Mouse (Mus musculus) right cerebral cortex, postnatal 4 days (tissue): ENCODE results near the gene Adat3.
A peak's percentile ranks its signal among the peaks of the same experiment; 100 is the strongest.
"Not testable (repeated sequence)": the region's sequence is repeated elsewhere in the genome, so short reads cannot be mapped to it uniquely, and the experiment has no call there.

Experiments
- DNase-seq: peaks from one replicate; pipeline ENCODE4 v3.0.0-alpha.2; 2022

The Adat3 gene

DNA sequence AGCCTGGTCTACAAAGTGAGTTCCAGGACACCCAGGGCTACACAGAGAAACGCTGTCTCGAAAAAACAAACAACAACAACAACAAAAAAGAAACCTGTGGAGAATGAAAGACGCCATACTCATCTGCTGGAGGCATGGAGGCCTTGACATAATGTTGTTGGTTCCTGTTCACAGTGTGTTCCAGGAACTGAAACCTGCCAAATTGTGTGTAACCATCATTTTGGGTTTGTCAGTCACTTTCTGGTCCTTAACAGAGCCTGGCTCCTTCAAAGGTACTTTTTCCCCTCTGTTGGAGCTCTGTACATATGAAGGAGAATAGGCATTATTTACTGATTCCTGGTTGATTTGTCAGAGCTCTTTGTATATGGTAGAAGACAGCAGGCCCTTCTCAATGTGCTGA is 9.2 kb downstream of the Adat3 start:
- no peak for DNase-seq

DNA sequence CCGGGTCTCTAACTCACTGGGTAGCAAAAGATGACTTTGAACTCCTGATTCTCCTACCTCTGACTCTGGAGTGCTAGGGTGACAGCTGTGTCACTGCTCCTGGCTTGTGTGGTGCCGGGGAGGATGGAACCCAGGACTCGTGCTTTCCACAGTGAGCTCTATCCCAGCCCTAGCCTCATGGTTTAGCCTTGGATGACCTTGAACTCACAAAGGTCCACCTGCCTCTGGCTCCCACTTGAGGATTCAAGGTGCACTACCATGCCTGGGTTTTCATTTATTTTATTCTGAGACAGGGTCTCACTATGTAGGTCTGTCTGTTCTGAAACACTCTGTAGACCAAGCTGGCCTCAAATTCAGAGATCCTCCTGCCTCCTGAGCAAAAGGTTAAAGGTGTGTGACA is 11.1 kb downstream of the Adat3 start:
- DNase-seq, result no peak

DNA sequence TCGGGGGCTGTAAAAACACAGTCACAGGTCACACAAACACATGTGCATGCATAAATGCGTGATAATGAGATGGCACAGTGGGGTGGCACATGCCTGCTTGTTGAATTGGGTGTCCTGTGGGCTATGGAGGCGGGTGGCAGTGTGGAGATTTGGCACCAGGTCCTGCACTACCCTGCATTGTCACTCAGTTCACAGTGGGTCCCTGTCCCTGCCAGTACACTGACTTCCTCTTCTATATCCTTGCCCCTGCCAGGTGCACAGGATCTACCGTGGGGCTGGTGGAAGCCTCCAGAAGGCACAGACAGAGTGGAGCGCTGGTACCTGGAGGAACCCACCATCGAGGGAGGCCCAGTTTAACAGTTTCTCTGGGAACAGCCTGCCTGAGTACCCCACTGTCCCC is 11.7 kb downstream of the Adat3 start:
- DNase-seq, result no peak

DNA sequence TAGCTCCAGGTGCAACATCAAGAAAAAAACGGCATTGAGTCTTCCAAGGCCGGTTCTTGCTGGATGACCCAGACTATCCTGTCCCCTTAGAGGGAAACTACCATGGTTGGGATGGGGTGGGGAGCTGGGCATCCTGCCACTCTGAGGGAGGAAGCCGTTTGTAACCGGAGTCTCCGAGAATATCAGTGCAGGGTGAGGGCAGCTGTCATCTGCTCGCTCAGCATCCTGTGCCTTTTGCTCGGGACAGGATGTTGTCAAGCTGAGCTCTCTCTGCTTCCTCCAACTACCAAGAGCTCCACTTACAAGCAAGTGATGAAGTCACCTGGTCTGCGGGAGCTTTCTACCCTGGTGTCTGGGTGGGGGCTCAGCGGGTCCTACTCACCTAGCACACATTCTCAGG is 15.5 kb downstream of the Adat3 start:
- no peak for DNase-seq

DNA sequence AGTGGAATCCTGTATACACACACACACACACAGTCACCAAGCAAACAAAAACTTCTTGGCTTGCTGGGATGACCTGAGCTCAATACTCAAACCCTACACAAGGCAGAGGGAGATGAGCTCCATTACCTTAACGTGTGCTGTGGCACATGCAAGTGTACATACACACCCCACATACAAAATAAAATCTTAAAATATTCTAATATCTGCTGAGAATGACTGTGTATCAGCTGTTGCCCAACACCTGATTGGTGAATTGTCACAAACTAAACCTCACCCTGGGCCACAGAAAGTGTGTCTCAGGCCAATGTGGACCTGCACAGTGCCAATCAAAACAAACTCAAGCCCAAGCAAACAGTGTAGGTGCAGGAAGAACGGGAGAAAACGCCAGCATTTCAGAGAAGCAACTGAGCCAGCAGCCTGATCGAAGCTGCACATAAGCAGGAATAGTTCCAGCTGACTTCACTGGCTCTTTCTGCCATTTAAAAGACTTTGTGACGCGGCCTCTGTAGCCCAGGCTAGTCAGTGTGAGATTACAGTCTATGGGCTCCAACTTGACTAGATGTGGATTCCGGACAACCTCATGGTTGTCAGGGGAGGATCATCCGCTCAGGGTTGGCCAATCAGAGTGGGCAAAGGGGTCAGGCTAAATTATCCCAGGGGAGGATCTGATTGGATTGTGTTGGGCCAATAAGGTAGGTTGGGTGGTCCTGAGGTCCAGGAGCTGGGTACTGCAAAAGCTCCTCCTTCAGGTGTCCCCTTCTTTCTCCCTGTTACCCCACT is 17.0 kb downstream of the Adat3 start:
- DNase-seq, result no peak

DNA sequence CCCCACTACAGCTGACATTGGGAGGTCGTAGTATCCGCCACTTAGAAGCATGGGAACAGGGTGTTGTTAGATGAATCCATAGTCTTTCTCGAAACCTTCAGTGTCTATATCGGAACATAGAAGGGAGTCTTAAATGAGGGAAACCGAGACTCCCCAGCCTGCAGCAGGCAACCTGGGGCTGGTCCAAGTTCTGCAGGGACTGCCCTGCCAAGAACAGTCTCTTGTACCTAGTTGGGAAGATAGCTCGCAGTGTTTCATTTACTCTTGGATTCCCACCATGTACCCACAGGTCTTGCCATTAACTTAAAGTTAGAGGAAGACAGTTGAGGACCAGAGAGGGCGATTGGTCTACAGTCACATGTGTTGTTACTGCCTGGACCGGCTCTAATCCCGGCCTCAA is 17.7 kb downstream of the Adat3 start:
- DNase-seq, result no peak

DNA sequence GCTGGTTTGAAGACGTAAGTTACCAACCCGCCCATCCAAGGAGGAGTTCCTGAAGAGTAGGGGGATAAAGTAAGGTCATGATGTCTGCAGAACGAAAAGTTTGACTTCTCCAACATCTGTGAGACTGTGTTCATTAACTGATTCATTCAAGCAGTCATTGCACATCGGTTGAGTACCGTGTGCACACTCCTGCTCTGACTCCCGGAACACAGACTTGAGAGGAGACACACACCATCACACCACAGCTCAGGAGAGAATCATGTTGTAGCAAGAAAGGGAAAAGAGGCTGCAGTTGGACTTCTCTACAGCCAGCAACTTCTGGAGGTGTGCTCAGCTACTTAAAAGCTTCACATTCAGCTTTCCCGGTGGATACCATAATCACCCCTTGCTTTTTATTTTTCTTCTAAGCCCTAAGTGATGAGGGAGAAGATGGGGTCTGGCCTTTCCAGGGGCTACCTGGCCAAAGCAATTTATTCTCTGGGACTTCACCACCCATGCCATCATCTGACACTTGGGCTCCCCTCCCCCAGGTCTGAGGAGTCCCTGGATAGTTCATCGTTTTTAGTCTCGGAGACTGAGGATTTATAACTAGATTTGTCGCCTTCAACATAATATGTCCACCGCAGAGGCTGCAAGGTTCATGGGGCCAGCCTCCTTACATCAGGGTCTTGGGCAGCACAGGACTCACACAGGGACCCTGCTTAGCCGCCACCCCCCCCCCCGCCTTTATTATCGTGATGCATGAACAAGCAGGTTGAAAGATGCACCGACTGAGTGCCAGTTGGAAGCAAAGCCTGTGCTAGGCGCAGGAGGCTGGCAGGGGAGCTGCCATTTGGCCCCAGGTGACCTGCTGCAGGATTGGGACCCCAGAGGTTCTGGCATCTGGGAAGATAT is 18.4 kb downstream of the Adat3 start:
- peak; percentile 32 for DNase-seq

DNA sequence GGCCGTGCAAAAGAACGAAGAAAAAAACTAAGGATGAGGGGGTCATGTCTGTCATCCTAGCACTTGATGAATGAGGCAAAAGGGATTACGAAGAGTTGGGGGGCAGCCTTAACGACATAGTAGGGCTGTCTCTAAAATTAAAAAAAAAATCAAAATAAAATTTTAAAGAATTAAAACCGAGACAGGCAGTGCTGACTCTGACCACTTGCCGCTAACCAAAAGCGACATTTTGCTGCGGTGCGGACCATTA is 18.9 kb downstream of the Adat3 start:
- no peak for DNase-seq

DNA sequence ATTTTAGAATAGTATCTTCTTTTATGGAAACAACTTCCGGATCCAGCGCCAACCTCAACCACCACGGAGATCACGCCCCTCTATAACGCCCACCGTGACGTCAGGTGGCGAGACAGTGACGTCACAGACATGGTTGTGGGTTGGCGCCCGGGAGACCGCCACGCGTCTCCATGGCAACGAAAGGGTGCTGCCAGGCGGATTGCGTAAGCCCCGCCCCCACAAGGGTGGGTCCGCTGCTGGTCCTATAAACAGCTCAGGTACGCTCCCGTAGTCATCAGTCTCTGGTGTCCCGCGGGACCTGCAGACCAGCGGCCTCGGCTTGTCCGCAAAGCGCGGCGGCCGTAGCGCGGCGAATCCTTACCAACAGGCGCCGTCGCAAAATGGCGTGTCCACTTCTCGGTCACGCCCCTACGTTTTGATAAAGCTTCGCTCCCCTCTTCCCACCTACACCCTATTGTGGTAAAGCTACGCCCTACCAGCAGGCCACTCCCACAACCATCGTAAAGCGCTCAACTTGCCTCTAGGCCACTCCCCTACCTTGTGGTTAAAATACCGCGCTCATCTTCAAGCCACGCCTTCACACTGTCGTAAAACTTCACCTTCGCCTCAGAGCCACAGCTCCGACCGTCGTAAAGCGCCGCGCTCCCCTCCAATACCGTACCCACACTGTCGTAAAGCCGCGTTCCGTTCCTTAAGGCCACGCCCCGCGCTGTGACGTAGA is 19.4 kb downstream of the Adat3 start:
- peak; percentile 98 for DNase-seq

DNA sequence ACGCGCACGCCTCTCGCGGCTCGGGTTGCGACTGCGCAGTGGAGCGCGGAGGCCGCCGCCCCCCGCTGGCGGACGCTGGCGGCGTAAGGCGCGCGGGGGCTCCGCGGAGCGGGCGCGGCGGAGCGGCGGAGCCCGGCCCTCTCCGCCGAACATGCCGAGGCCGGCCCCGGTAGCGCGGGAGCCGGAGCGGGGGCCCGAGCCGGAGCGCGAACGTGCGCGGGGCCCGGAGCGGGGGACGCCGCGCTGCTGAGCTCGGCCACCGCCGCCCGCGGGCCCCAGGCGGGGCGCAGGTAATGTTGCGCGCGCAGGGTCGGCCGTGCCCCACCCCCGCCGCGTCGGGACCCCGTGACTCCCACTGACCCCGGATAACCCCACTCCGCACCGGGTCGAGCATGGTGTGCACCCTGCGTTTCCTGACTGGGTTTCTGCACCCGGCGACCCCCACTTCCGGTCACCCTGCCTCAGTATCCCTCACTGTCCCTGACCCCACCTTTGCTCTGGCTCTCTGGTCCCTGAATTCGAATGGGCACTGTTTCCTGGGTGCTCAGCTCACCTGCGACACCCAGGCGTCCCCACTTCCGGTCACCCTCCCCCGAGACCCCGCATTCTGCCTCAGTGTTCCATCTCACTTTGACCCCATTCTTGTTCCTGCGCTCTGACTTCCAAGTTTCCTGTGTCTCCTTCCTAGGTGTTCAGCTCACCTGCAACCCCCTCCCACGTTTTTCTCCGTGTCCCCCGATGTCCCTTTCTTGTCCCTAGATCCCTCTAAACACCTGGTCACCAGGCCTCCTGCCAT is 20.2 kb downstream of the Adat3 start, which contains the start of gene Csnk1g2:
TSS of gene Csnk1g2 (plus strand) at position 178 of the 796 bp plus-strand sequence.
- DNase-seq, result peak; percentile 64

DNA sequence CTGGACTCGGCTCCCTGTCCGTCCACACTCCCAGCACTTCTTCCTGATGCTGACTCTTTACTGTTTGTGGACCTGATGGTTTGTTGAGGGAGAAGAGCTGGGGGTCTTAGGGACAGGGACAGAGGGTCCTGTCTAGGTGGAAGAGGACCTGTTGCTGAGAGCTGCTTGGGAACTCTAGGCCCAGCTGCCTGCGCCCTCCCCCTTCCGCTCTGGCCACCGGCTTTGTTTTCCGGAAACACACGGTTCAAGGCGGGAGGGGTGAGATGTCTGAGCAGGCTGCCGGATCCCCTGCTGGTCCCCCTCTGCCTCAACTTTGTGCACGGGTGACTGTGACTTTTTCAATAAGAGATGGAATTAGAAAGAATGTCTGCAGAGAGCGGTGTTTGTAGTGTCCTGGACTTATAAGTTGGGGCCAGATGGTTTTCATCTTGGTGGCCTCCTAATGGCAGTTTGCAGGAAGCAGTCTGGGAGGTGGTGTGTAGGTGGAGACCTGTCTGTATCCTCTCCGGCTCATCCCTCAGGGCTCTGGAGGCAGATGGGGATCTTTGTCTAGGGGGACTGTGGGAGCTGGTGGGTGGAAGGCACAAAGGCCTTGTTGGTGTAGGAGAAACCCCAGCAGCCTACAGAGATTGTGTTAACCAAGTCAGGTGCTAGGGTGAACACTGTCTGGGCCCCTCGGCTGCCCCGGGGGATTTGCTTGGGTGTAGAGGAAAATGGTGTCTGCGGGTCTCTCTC is 20.9 kb downstream of the Adat3 start:
- DNase-seq, result no peak

DNA sequence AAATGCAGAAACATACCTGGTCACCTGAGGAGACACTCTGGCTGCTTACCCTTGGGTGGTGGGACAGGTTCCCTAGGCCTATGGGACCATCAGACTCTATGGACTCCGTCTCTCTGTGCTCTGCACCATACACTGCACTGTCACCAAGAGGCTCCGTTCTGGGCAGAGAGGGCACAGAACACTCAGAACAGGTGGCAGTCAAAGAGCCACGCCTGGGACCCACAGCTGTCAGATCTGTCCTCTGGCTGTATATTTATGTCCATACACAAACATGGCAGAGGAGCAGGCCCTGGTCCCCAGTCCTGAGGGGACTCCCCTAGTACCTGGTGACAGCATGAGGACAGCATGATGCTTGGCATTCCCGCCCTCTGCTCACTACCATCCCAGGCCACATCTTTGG is 23.1 kb downstream of the Adat3 start:
- DNase-seq, result no peak

DNA sequence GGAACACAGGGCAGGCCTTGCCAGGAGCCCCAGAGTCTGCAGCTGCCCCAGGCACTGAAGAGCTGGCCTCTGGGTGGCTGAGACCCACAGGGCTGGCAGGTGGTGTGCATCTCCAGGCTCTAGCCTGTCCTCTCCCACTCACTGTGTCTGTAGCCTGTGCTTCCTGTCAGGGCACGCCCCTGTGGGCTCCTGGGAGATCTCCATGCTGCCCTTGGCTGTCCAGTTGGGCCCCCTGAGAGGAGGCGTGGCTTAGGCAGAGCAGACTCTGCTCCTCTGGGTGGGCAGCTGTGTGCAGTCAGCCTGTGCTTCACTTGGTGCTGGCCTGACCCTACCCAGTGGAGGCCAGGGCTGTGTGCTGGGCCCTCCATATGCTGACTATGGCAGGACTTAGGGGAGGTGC is 25.0 kb downstream of the Adat3 start:
- DNase-seq, result no peak

DNA sequence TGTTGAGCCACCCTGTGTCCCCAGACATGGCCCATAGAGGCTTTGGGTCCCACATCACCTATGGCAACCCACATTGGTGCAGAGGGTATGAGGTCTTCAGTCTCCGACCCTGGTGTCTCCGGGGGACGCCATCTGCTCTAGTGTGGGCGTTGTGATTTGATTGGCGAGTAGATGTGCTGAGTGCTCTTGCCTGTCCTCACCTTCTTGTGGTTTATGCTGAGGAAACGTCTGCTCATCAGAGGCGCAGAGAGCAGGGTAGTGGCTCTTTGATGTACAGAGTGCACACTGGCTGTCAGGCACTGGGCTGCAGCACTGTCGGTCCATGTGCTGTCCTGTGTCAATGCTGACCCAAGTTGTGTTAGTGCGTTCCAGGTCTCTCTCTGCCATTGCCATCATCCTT is 26.2 kb downstream of the Adat3 start:
- no peak for DNase-seq

DNA sequence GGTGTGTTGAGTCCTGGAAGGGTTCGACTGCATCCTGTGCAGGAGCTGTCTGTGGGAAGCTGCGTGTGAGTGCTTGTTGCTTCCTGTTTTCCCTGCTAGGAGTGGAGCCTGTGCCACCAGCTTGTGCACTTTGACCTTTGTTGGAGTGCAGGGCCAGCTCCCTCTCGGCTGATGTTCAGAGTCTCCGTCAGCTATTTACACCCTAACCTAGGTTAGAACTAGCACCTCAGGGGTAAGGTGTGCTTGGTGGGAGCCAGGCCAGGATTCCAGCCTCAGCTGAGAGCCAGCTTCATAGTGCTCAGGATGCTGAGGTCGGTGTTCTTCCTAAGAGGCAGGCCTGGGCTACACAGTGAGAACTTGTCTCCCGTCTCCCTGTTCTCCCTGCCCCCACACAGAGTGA is 32.7 kb downstream of the Adat3 start:
- DNase-seq, result no peak

DNA sequence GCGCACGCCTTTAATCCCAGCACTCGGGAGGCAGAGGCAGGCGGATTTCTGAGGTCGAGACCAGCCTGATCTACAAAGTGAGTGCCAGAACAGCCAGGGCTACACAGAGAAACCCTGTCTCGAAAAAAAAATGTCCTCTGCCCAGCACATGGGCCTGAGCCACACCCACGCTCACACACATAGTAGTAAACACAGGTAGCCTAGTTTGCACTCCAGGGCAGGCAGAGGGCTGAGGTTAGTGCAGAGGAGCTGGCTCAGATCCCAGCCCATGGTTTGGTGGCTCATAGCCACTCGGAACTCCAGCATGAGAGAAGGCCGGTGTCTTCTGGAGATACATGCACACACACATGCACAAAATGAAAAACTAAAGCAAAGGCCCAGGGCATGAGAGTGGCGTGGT is 44.3 kb downstream of the Adat3 start:
- DNase-seq, result no peak

DNA sequence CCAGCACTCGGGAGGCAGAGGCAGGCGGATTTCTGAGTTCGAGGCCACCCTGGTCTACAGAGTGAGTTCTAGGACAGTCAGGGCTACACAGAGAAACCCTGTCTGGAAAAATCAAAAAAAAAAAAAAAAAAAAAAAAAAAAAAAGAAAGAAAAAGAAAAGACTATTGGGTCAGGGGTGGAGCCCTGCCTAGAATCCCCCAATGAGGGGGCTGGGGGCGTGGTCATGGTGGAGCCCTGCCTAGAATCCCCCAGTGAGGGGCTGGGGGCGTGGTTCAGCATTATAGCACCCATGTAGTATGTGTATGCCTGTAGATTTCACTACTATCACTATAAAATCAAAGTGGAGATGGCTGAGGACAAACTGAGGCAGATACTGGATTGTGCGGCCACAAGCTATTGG is 47.2 kb downstream of the Adat3 start:
- DNase-seq, result not testable (repeated sequence)

DNA sequence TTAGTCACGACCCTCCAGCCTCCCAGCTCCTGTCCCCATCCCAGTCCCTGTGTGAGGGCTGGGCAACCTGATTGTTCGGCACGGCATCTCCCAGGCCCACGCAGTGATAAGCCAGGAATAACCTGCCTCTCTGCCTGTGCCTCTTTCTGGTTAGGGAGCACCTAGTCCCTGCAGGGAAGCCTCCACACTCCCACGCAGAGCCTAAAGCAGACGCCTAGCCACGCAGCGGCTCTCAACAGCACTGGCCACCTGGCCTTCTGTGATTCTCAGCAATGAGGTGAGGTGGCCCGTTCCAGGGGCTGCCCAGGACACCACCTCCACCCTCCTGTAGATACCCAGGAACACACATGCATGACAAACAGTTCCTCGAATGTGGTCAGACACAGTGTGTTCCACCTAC is 47.7 kb downstream of the Adat3 start:
- DNase-seq, result no peak

DNA sequence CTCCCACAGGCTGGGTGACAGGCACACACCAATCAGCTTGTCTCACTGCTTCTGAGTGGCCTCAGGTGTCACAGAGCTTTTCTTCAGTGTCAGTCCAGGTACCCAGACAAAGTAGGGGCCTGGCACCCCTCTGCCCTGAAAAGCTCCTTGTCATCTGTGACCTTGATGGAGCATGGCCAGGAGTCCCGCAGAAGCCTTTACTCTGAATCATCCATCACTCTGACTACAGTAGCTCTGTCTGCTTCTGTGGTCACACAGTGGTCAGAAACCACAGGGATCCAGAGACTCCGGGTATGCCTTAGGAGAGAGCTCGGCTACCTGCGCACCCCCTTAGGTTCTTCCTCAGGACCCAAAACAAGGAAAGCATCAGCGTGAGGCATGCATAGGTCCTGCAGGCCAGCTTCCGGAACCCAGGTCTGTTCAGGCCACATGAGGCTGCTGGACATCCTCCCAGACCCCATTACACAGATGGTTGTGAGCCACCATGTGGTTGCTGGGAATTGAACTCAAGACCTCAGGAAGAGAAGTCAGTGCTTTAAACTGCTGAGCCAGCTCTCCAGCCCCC is 50.6 kb downstream of the Adat3 start:
- DNase-seq, result no peak

DNA sequence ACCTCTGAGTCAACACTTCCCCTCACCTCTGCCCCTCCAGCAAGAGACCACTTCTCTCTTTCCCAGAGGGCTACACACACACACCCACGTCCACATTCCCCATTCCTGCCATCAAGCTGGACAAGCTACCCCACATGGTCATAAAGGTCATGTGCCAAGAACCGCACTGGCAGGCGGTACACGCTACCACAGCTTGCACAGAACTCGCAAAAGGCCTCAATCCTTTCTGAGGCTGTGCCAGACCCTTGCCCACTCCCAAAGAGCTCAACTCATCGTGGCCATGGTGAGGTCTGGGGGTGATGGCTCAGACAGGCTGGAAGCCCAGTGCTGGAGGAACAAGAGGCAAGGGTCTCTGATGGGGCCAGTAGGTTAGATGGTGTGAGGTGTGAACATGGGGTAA is 52.2 kb downstream of the Adat3 start:
- DNase-seq, result no peak

DNA sequence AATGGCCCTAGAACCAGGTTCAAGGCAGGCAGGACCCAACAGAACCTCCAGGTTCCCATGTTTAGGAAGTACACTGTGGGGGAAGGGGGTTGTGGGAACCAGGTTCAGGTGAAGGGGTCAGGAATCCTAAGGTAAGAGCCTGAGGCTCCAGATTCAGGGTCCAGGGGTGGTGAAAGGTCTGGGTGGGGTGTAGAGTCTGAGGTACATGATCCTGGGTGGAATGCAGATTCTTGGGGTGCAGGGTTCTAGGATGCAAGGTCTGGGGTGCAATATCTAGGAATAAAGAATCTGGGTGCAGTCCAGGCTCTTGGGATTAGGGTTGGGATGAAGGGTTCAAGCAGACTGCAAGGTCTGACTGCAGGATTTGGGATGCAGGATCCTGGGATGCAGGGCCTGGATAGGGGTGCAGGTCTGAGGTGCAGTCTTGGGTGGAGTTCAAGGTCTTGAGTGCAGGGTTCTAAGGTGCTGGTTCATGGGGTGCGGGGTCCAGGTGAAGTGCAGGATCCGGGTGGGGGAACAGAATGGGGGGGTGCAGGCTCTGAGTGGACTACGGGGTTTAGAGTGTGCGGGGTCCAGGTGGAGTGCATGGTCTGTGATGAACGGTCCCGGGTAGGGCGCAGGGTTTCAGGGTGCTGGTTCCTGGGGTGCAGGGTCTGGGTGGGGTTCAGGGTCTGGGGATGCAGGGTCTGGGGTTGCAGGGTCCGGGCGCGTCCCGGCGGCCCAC is 52.9 kb downstream of the Adat3 start:
- no peak for DNase-seq
